Mouse (Mus musculus) CD4-positive, CD25-positive, alpha-beta regulatory T cell (primary cell): ENCODE data around the gene Gm8108. TPM values are rescaled to one million over a fixed set of nuclear protein-coding genes. Genes with fewer than 3 reads are reported as not detected.

Experiments
- polyA plus RNA-seq: library from polyadenylated mRNA; unstranded; fragments of 100-300 nt; shearing (Covaris generic); gene quantifications from one replicate; pipeline ENCODE4 v1.2.1, GENCODE M21; 2017

The Gm8108 gene
- polyA plus RNA-seq, result 1.3 TPM

DNA sequence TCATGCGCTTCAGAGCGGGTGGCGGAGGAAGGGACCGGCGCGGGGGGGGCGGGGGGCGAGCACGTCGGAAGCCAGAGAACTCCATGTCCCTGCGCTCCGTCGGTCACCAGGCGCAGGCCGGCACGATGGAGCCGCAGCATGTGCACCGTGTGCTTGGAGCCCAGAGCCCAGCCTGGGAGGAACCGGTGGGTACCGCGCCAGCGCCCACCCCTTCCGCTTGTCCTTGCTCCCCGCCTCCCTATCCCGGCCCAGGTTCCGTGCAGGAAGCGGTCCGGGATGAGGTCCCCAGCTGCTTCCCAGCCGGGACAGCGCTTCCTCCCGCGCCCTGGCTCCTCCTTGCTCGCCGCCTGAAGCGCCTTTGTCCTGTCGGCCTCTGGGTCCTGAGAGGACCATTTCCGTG lies at the start of gene Gm8108:
TSS of gene Gm8108 (plus strand) at position 101 of the 400 bp plus-strand sequence.

GRCm38 (mm10) chr14:4083820-4084219 lies 26.5 kb upstream of the Gm8108 start, which contains the start of gene Gm3115:
Gene Gm3115 (plus strand): TSS chr14:4084120.

DNA sequence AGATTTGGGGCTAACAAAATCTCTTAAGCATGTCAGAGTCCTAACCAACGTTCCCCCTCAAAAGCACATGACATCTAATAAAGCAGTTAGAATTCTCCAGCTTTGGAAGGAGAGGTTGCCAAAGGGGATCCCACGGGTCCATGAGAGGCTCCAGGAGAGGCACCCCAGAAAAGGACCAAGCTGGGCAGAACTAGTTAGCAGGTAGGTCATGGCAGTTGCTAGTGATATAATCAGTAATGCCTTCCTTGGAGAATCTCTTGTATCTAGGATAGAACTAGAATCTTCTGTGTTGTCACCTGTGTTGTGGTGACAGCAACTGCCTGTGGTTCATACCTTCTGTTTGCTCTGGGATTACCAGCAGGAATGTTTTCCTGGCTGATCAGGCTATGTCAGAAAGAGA lies 54.4 kb downstream of the Gm8108 start, which contains the start of gene Gm3127:
TSS of gene Gm3127 (plus strand) at position 301 of the 400 bp plus-strand sequence.

Other genes with a start within 250 kb of the Gm8108 start
- gene Gm2916, start 226.4 kb upstream of the Gm8108 start, polyA plus RNA-seq, result not detected
- gene Gm3029, start 178.8 kb upstream of the Gm8108 start, polyA plus RNA-seq, result not detected
- gene Gm3095, start 147.0 kb upstream of the Gm8108 start, polyA plus RNA-seq, result not detected
- not detected for gene Gm3099, start 112.1 kb upstream of the Gm8108 start, polyA plus RNA-seq
- gene Gm5796, start 86.6 kb upstream of the Gm8108 start, polyA plus RNA-seq, result 0.77 TPM
- 0.14 TPM for gene Gm3115, start 26.4 kb upstream of the Gm8108 start, polyA plus RNA-seq
- not detected for gene Gm3127, start 54.5 kb downstream of the Gm8108 start, polyA plus RNA-seq
- gene Gm2974, start 72.0 kb downstream of the Gm8108 start, polyA plus RNA-seq, result 0.72 TPM
- not detected for gene Gm3138, start 139.1 kb downstream of the Gm8108 start, polyA plus RNA-seq
- gene Gm3149, start 206.8 kb downstream of the Gm8108 start, polyA plus RNA-seq, result not detected
- 1.3 TPM for gene 2610042L04Rik, start 224.2 kb downstream of the Gm8108 start, polyA plus RNA-seq